Mouse (Mus musculus): ENCODE results near the gene Nsf. TPM values are rescaled to one million over a fixed set of nuclear protein-coding genes. Genes with fewer than 3 reads are reported as not detected.

The Nsf gene
- polyA plus RNA-seq, 2 experiments from 2014 or later: 47.7 to 60.0 TPM

DNA sequence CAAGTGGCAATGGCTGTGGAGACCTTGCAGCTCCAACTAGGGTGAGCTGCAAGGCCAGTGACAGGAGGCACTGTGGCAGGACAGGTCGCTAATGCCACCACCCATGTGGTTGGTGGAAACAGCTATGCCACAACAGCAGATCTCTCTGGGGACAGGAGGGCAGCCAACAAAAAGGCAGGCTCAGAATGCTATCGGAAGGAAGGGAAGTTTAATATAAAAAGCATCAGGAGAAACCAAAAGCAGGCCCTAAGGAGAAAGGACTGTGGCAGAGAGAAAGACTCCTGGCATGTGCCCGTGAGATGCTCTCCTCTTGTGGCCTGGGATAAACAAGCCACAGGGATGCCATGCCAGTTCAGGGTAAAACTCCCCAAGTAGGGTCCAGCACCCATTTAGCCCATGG, 122.1 kb downstream of the Nsf start:
- no peak for ATAC-seq

DNA sequence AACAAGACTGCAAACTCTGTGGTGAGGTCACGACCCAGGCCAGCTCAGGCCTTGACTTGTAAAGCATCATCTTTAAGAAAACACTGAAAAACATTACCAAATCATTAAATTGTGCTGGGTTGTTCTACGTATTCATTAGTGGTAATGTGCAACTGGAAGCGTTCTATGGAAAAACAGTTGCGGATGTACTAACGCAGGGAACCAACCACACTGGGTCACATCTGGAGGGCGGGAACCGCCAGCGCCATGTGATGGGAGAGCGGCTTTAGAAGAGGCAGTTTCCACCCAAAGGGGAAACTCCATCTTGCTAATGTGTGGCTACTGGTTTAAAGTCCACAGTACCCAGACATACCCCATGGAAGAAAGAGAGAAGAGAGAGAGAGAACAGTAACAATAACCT, 123.4 kb downstream of the Nsf start:
- ATAC-seq: no peak

DNA sequence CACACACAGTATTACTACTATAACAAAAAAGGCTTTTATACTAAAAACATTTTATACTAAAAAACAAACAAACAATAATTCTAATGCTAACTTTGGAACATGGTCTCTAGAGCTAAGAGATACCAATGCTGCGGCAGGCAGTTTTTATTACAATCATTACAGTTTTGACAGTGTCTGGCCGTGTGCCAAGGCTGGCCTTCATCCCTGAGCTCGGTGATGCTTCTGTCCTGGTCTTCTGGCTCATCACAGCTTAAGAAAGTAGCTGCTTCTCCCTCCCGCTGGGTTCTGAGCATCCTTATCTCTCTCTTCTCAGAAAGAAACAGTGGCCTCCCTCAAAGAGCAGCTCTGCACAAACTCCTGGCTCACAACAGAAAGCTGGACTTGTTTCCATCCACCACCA, 123.9 kb downstream of the Nsf start:
- no peak for ATAC-seq

DNA sequence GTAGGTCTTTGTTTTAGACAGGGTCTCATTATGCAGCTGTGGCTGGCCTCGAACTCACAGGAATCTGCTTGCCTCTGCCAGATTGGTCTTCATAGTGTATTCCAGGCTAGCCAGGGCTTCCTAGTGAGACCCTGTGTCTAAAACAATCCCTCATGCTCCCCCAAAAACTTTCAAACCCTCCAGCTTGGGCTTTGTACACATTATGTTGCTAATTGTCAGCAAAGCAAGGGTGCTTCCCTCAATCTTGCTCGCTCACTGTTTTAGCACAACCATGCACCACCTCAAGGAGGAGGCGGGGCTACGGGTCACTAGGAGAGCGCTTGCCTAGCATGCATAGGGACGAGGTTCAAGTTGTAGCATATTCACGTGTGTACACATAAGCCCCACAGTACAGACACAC, 125.0 kb downstream of the Nsf start:
- no peak for ATAC-seq

DNA sequence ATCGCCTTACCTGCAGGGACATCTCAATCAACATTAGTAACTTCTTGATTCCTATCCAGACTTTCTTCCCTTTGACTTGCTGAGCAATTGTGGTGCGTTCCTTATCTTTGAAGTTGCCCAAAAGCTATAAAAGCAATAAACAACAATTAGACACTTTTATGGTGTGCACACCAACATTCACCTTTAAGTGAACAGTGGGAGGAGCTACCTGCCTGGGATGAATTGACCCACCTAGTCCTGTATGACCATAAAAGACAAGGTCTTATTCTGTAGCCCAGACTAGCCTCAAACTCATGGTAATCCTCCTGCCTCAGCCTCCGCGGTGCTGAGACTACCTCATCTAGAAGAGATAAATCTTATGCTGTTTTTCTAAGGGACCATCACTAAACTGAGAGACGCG, 126.7 kb downstream of the Nsf start:
- ATAC-seq: no peak

DNA sequence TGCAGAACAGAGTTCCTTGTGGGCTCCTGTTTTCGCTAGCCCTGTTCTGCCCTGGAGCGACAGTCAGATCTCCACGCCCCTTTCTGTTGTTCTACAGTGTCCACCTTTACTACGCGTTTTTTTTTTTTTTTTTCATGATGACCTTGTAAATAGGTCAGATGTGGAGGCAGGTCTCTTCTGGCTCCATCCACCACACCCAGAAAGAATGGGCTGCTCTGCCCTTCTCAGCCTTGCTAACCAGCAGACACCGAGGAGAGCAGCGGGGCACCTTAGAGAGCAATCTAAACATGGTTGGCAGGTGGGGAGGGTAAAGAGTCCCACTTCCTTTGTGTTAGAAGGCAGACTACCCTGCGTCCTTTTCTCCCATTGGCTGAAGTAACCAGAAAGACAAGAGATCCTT, 137.1 kb downstream of the Nsf start:
- no peak for ATAC-seq

DNA sequence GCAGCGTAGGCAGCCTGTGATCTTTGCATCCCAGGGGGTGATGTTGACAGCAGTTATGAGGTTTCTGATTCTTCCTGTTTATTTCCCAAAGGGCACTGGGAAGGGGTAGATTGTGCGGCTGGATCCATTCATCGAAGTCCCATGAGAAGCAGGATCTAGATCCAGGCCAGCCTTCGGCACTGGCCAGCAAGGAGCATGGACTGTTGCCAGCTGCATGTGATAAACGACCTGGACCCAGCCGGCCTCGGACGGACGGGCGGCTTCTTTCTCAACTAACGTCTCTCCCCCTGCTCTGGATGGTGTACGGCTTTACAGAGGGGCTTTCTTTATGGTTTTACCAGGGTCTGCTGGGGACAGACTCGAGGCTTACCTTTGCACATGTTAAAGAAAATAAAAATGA, 137.9 kb downstream of the Nsf start:
- ATAC-seq: no peak

DNA sequence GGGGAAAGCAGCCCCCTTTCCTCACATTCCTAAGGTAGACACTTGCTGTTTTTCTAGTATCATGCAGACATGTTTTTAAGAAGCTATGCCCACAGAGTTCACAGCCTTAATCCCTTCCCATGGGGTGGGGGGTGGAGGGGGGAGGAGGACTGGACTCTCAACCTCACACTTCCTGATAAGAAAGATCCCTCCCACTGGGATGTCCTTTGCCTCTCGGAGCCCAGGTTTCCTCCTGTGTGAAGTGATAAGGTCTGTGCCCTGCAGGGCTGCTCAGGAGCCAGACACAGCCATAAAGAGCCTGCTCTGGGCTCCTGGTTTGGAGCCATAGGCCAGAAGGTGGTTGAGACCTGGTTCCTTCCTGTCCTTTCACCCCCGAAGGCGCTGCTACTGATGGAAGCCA, 139.0 kb downstream of the Nsf start:
- ATAC-seq: no peak

DNA sequence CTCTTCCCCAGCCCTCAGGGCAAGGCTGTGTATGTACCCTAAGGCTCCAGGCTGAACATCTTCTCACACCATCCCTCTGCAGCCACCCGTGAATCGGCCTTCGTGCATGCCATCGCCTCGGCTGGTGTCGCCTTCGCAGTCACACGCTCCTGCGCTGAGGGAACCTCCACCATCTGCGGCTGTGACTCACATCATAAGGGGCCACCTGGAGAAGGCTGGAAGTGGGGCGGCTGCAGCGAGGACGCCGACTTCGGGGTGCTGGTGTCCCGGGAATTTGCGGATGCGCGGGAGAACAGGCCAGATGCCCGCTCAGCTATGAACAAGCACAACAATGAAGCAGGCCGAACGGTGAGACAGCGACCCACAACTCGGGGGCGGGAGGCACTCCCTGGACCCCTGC, 142.6 kb downstream of the Nsf start:
- no peak for ATAC-seq

DNA sequence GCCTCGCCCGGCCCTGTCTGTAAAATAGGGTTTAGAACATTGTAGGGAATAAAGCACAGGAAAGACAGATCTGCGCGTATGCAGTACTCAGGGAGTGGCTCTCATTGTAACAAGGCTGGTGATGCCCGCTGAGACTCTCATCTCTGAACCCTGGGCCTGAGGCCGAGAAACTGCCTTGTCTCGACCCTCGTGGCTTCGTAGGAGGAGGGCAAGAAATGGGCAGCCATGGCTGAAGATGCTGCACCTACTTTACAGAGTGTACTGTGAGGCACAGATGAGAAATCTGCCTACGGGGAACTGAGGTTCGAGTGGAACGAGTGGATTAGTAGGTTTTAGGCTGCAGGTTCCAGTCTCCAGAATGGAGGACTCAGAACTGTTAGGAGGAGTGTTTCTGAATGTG, 143.2 kb downstream of the Nsf start:
- ATAC-seq: no peak

DNA sequence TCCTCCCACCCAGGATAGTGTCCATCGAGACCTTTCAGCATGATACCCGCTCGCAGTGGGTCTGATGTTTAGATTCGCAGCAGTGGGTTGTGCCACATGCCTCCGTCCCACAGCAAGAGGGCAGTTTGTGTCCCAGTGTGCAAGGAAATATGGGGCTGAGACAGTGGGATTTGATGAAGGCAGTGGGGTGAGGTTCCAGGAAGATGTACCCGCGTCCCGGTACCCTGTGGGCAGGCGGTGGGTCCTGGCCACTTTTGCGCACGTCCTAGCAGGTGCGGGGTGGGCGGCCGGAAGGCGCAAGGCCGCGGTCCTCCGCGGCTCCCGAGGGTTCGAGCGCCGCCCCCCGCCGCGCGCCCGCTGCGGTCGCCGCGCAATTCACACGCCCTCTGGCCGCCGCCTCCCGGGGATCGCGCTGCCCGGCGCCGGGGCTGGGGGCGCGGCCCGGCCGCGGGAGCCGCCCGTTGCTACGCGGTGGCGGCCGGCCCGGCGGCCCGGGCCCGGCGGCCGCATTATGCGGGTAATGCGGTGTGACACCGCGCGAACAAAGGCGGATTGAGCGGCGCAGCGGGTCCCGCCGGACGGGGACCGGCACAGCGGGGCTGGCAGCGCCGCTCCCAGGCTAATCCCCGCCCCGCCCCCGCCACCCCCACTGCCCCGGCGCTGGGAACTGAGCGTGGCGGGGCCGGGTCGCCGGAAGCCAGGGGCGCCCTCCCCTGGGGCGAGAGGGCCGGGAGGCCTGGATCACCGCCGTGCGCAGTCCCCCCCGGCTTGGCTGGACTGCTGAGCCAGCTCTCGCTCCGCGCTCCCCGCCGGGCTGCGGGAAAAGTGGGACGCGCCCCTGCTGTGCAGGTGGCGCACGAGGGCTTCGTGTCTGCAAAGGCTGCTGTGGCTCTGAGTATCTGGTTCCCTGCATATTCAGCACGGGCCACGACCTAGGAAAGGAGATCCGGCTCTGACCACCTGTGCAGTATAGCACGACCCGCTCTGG, 144.0 kb downstream of the Nsf start:
- no peak for ATAC-seq

DNA sequence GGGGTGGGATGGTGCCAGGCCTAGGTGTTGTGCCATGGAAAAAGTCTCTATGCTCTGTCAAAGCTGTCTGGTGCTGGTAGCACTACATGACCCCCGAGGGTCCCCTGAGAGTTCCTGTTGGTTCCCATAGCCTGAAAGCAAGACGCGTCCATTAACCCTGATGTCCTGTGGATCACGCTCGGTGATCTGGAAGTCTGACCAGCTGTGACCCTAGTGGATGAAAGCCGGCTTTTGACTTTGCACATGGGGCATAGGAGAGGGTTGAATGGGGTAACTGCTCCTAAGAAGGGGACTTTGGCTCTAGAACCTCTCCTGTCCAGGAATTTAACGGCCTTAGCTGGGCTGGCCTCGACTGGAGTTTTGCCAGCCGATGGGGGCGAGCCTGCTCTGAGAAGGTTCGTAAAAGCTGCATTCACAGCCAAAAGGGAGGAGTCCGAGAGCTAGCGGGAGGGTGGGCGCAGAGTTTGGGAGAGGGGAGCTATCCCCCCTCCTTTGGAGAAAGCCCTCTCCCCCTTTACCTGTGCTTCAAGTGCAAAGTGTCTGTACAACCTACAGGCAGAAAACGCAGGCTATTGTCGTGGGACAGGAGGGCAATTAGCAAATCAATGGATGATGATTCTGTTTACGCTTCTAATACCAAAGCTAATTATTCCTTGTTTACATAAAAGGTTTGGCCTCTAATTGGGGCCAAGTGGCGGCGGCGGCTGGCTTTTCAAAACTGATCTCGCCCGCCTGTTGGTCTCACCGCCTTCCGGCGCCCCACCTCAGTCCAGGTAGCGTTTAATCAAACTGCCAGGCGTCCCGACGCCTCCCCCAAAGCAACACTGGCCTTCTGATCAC, 144.9 kb downstream of the Nsf start:
- no peak for ATAC-seq

DNA sequence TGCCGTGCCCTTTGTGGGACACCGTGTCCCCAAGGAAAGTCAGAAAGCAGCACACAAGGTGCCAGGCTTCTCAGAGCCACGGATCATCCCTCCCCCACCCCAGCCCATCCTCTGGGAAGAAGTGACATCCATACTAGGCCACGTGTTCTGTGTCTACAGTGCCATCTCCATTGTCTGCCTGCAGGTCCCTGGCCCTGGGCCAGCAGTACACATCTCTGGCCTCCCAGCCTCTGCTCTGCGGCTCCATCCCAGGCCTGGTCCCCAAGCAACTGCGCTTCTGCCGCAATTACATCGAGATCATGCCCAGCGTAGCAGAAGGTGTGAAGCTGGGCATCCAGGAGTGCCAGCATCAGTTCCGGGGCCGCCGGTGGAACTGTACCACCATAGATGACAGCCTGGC, 145.9 kb downstream of the Nsf start:
- ATAC-seq: no peak

DNA sequence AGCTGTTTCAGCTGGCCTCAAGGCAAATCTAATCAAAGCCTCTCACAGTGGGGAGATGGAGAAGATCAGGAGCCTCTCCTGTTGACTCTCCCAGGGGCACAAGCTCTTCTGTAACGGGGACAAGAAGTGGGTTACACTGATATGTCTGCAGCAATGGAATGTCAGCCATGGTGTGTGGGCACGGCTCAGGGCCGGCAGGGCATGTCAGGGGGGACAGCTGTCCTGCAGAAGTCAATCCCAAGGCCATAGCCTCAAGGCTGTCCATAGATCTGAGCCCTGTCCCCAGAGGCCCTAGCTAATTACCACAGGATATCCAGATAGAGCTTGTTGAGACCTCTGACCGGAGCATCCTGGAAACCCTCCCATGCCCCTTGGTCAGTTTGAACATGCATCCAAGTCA, 149.1 kb downstream of the Nsf start:
- ATAC-seq: no peak

DNA sequence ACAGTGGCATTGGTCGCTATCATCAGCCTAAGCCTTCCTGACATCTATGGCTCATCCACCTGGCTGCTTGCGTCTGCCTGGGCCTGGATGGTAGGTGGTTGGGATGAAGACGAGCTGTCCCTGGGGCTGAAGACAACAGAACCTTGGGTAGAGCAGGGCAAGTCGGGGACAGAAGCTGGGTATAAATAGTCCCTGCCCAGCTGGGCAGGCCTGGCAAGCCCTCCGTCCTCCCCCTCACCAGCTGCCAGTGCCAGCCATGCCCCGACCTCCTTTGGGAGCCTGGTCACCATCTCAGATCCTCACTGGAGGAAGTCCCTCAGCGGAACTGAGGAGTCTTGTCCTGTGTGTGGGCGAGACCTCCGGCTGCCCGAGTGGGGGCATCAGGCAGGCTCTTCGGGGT, 149.7 kb downstream of the Nsf start:
- ATAC-seq: no peak

DNA sequence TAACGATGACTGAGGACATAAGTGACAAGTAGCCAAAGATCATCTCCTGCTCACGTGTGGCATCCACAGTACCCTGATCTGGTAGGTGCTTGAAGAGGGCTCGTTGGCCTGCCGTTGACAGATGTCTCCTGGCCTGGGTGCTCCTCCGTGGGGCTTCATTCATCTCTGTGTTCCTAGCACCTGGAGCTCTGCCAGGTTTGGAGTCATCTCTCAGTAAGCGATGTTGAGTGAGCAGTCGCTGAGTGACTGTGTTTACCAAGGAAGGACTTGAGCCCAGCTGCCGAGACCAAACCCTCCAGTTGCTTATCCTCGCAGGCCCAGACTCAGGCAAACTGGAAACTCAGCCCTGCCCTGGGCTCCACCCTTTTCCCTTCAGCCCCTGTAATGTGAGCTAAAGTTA, 152.7 kb downstream of the Nsf start:
- ATAC-seq: no peak

DNA sequence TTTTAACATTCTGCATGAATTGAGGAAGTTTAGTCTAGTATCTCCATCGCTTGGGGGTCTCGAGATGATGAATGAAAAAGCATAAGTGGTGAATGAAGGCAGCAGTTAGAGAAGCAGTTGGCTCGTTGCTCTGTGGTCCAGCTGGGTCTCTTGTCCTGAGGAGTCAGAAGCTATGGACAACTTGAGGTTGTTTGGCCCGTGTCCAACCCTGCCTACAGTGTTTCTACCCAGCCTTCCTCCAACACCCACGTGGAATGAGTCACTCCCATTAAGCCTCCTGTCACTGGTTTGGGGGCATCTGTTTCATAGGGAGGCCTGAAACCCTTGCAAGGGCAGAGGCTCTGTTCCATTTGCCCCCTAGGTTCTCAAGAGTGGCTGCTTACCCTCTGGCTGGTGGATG, 163.9 kb downstream of the Nsf start:
- ATAC-seq: no peak

DNA sequence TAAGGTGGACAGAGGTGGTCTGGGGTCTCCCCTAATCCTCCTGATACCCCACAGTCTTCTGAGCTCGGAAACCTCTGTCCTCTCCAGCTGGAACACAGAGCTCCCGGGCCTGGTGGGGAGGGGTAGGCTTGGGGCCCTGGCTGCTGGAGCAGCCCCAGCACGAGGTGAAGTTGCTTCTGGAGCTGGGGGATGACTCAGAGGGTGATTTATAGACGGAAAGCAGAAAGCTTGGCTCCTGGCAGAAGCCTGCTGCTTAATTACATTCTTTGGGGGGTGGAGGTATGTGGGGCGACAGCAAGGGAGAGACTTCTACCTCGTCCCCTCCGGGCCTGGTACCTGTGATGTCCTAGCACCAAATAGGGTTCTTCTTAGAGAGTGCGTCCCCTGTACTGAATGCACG, 173.7 kb downstream of the Nsf start:
- ATAC-seq: no peak

DNA sequence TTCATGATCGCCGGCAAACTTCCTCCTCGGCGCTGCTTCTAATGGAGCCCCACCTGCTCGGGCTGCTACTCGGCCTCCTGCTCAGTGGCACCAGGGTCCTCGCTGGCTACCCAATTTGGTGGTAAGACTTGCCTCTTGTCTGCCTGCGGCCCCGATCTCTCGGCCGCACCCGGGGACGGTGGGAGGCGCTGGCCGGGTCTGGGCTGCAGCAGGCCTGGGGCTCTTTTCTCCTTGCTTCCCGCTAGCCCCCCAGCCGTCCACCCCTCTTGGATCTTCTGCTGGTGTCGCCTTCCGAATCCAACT, 179.7 kb downstream of the Nsf start:
- ATAC-seq: no peak

DNA sequence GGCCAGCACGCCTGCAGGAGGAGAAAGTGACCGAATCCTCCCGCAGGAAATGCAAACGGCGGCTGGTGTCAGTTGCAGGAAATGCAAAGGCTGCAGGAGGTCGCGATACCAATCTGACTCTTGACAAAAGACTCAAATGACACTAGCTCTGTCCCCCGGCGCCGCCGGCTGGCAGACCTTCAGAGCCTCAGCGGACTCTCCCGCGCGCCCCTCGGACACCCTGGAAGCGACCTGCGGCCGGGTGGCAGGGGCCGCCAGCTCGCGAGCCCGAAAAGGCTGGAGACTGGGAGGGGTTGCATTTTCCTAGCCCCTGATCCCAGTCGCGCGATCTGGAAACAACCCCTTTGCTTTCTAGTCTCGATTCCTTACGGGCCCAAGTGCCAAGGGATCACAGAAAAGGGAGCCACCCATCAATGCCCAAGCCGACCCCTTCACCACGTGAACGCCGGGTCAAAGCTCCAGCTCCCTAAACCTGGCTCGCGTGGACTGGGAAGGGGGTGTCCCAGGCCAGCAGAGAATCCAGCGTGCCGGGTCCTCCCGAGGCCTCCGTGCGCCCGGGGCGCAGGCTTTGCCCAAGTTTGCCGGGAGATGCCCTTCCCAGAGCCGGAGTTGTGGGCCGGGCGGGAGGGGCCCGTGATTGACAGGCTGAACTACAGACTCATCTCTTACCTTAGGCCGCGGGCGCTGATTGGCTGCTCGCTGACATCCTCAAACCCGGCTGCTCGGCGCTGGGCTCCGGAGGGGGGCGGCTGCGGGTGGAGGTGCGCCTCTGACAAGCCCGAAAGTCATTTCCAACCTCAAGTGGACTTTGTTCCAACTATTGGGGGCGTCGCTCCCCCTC, 180.2 kb downstream of the Nsf start, which contains the start of gene Wnt3:
TSS of gene Wnt3 (plus strand) at position 764 of the 841 bp plus-strand sequence.
- ATAC-seq: peak; percentile 61

DNA sequence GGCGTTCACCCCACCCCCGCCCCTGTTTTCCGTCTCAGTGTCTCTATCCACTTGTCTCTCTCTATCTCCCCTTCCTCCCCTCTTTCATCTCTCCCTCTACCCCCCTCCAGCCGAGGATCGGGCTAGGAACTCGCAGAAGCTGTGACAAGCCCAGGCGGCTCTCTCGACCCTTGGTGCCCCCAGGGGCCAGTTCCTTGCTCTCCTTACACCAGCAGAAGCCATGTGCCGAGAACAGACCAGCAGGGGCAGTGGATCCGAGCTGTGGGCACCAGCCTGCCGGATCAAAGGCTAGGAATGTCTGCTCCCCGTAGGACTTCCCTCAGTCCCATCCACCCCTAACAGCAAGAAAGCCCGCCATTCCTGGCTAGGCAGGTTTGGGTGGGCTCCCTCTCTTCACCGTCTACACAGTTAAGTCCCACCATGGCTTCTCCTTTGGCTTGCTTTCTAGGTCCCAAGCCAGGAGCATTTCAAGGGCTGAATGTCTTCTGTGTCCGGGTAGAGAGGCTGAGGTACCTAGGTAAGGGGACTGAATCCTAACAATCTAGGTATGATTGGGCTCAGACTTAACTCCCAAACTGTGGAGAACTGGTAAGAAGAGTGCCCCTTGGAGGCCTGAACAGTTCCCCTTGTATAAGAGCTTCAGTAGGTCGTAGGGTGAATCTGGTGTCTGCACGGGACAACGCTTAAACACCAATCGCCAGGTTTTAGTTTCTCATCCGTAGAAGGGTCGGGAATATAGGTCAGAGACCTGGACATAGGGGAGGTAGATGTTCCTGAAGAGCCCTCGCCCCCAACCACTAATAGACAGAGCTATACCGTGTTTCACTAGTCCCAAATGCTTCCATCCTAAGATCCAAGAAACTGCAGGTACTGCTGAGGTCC, 181.1 kb downstream of the Nsf start:
- no peak for ATAC-seq
